In the genomic region with DNA sequence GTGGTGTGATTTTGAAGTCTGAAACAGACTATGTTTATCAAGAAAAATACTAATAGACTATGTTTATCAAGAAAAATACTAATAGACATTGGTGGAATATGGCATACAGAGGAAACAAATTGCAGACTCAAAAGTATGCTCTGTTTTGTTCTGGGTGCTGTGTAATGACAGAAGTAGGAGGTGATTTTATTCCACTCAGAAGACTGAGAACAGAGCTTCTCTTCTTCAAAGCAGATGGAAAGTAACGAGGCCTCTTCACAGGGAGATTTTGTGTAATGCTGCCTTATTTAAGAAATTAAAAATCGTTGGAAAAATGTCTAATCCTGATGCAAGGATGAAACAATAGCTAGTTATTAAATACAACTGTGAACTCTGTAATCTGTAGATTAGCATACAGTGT, we compare ENCODE assay signal across 31 mouse cellular contexts.
"Had no signal": no experiment of that assay in that cellular context is flagged by ENCODE, and none has a peak within 500 bp of the region (broad histone marks: within the 10 kb centered on the region; RNA-seq: fewer than 3 reads in every experiment).

No protein-coding gene starts in this region.

- DNase-seq: heart, postnatal 10 days; heart, postnatal 14 days; heart, postnatal 36 days; heart, postnatal 4 days; kidney, adult 11 months; kidney, adult 18-20 months; kidney, adult 2 months; kidney, adult 8-10 months; kidney, adult 9 months; kidney, postnatal 10 days; kidney, postnatal 14 days; kidney, postnatal 25 days; kidney, postnatal 36 days; kidney, postnatal 4 days had no signal

- H3K27ac ChIP-seq: heart, embryonic 10.5 days; heart, embryonic 13.5 days; heart, embryonic 15.5 days; hindbrain, embryonic 10.5 days; hindbrain, embryonic 12.5 days; hindbrain, embryonic 13.5 days; hindbrain, embryonic 14.5 days; hindbrain, embryonic 15.5 days; hindbrain, postnatal 0 days; intestine, embryonic 15.5 days; kidney, embryonic 15.5 days; kidney, postnatal 0 days had no signal

- H3K4me3 ChIP-seq: heart, embryonic 10.5 days; heart, embryonic 12.5 days; heart, embryonic 13.5 days; heart, embryonic 15.5 days; hindbrain, embryonic 10.5 days; hindbrain, embryonic 12.5 days; hindbrain, embryonic 13.5 days; hindbrain, embryonic 15.5 days; intestine, embryonic 15.5 days; kidney, embryonic 15.5 days had no signal

- ATAC-seq: hindbrain, embryonic 16.5 days; hindbrain, postnatal 0 days; inflammation-experienced regulatory T-cells, adult 6 months; intestine, embryonic 15.5 days; intestine, embryonic 16.5 days; intestine, postnatal 0 days had no signal
